Mouse (Mus musculus) ES-Bruce4 (cell line): ENCODE measurements around the gene Dctn3. TPM values are rescaled to one million over a fixed set of nuclear protein-coding genes. Genes with fewer than 3 reads are reported as not detected.
A peak's percentile ranks its signal among the peaks of the same experiment; 100 is the strongest.
"Not testable (repeated sequence)": the region's sequence is repeated elsewhere in the genome, so short reads cannot be mapped to it uniquely, and the experiment has no call there.

Source experiments
- H3K27ac ChIP-seq: 2 replicates; pipeline ENCODE4 v1.5.1; 2012; ENCODE audit warnings: low read length, inconsistent platforms; ENCODE audit not compliant: insufficient read depth
- H3K27me3 ChIP-seq: 2 replicates; pipeline ENCODE4 v1.6.1; 2012; ENCODE audit warnings: mild to moderate bottlenecking, low read length, inconsistent platforms; ENCODE audit not compliant: control insufficient read depth, poor library complexity, insufficient read depth, severe bottlenecking
- H3K36me3 ChIP-seq: 2 replicates; pipeline ENCODE4 v1.6.1; 2012; ENCODE audit warnings: inconsistent platforms, mild to moderate bottlenecking, low read length, moderate library complexity; ENCODE audit not compliant: control insufficient read depth, poor library complexity, insufficient read depth, severe bottlenecking
- H3K4me1 ChIP-seq: one replicate; pipeline ENCODE4 v1.8.1; 2011; ENCODE audit warnings: low read length; ENCODE audit not compliant: control insufficient read depth, insufficient read depth
- H3K4me3 ChIP-seq: 2 replicates; pipeline ENCODE4 v1.5.1; 2011; ENCODE audit warnings: low read depth, mild to moderate bottlenecking, low read length
- H3K9ac ChIP-seq: 2 replicates; pipeline ENCODE4 v1.6.1; 2012; ENCODE audit warnings: low read depth, mild to moderate bottlenecking, inconsistent platforms; ENCODE audit not compliant: poor library complexity, severe bottlenecking
- H3K9me3 ChIP-seq: replicated peaks from 2 replicates; pipeline ENCODE4 v1.6.1; 2012; ENCODE audit warnings: mild to moderate bottlenecking, low read length, inconsistent platforms; ENCODE audit not compliant: control insufficient read depth, poor library complexity, insufficient read depth, severe bottlenecking
- CTCF ChIP-seq: IDR thresholded peaks from one replicate; pipeline ENCODE4 v1.8.1; 2011; ENCODE audit warnings: low read depth, low read length
- EP300 ChIP-seq: IDR thresholded peaks from 2 replicates; pipeline ENCODE4 v1.6.1; 2011; ENCODE audit warnings: low read depth, low read length; ENCODE audit not compliant: insufficient read depth
- POLR2A ChIP-seq: IDR thresholded peaks from one replicate; pipeline ENCODE4 v1.8.1; 2011; ENCODE audit warnings: low read length; ENCODE audit not compliant: insufficient read depth
- polyA plus RNA-seq: library from polyadenylated mRNA; stranded (reverse); fragments of >200 nt; gene quantifications from 2 replicates; pipeline ENCODE4 v1.2.4, GENCODE M21; 2011; ENCODE audit warnings: low read depth; ENCODE audit not compliant: missing spikeins, insufficient read depth, insufficient read length

Dctn3 gene
- polyA plus RNA-seq = 65.1 and 67.6 TPM in 2 replicates

- Histone ChIP-seq H3K9ac (peak within 1 kb of the TSS; percentile 82), H3K27ac (no peak within 1 kb of the TSS), H3K9me3 (no peaks in the 10 kb centered on the region), H3K27me3 (no peaks in the 10 kb centered on the region), H3K4me3 (peak within 1 kb of the TSS; percentile 64), H3K4me1 (no peaks in the 10 kb centered on the region), H3K36me3 (peaks cover 10% of the 10 kb centered on the region)
- TF ChIP-seq POLR2A (peak; percentile 52), CTCF (no peak)
Measured at GRCm38 (mm10) chr4:41722918-41723351, at the start of gene Dctn3. Dctn3 (minus strand) TSS chr4:41723170.

GRCm38 (mm10) chr4:41767301-41767700, 44.3 kb upstream of the Dctn3 start:
- H3K27ac ChIP-seq, H3K4me1 ChIP-seq, H3K36me3 ChIP-seq, H3K4me3 ChIP-seq, H3K9ac ChIP-seq, H3K27me3 ChIP-seq, H3K9me3 ChIP-seq: not testable (repeated sequence)

- not testable (repeated sequence) for H3K27ac ChIP-seq
Measured at GRCm38 (mm10) chr4:41763176-41763575, 40.2 kb upstream of the Dctn3 start.

GRCm38 (mm10) chr4:41762688-41763114, 39.7 kb upstream of the Dctn3 start:
- H3K4me3 ChIP-seq = 0 out of 2 replicates have a peak overlapping the region, but pooled peaks have one; percentile 1
- H3K27me3 ChIP-seq, H3K27ac ChIP-seq, H3K36me3 ChIP-seq, H3K4me1 ChIP-seq, H3K9me3 ChIP-seq, H3K9ac ChIP-seq: not testable (repeated sequence)

More at GRCm38 (mm10) chr4:41763176-41763575, 40.2 kb upstream of the Dctn3 start:
- not testable (repeated sequence) for H3K9me3 ChIP-seq, H3K36me3 ChIP-seq, H3K4me3 ChIP-seq, H3K27me3 ChIP-seq, H3K4me1 ChIP-seq, H3K9ac ChIP-seq

GRCm38 (mm10) chr4:41762099-41762687, 39.2 kb upstream of the Dctn3 start:
- peak overlapping the region; percentile 18; the same call in 1 of the 2 replicates for H3K9ac ChIP-seq

GRCm38 (mm10) chr4:41761680-41762079, 38.7 kb upstream of the Dctn3 start:
- H3K4me3 ChIP-seq = no peak overlapping the region
- no peak overlapping the region for H3K27ac ChIP-seq
- TF ChIP-seq EP300 (no peak), CTCF (no peak), POLR2A (no peak)
- H3K9ac ChIP-seq = 0 out of 2 replicates have a peak overlapping the region, but pooled peaks have one; percentile 18
- no peaks in the 10 kb centered on the region for H3K27me3 ChIP-seq
- peaks cover 8% of the 10 kb centered on the region for H3K36me3 ChIP-seq
- H3K4me1 ChIP-seq = peaks cover 3% of the 10 kb centered on the region
- no peaks in the 10 kb centered on the region for H3K9me3 ChIP-seq

More at GRCm38 (mm10) chr4:41762099-41762687, 39.2 kb upstream of the Dctn3 start:
- TF ChIP-seq POLR2A = no peak
- no peak for TF ChIP-seq EP300
- no peak for TF ChIP-seq CTCF
- H3K9me3 ChIP-seq = no peaks in the 10 kb centered on the region
- H3K4me3 ChIP-seq = 0 out of 2 replicates have a peak overlapping the region, but pooled peaks have one; percentile 1
- H3K27ac ChIP-seq = no peak overlapping the region
- peaks cover 8% of the 10 kb centered on the region for H3K36me3 ChIP-seq
- peaks cover 3% of the 10 kb centered on the region for H3K4me1 ChIP-seq
- H3K27me3 ChIP-seq = no peaks in the 10 kb centered on the region
